Mouse (Mus musculus): ENCODE results near the gene Dnal4.

- TF ChIP-seq CTCF (IDR thresholded peaks at IDR 0.05; ENCODE audit: low read depth, low read length): no peak
- TF ChIP-seq POLR2A (IDR thresholded peaks at IDR 0.05; ENCODE audit: insufficient read depth, low read length): no peak
- TF ChIP-seq EP300 (IDR thresholded peaks at IDR 0.05; ENCODE audit: insufficient read depth, low read depth, low read length): no peak
These were observed at the start of gene Dnal4 for GRCm38 (mm10) chr15:79777749-79778148.

Measured in ES-Bruce4 (cell line).